In the genomic region with DNA sequence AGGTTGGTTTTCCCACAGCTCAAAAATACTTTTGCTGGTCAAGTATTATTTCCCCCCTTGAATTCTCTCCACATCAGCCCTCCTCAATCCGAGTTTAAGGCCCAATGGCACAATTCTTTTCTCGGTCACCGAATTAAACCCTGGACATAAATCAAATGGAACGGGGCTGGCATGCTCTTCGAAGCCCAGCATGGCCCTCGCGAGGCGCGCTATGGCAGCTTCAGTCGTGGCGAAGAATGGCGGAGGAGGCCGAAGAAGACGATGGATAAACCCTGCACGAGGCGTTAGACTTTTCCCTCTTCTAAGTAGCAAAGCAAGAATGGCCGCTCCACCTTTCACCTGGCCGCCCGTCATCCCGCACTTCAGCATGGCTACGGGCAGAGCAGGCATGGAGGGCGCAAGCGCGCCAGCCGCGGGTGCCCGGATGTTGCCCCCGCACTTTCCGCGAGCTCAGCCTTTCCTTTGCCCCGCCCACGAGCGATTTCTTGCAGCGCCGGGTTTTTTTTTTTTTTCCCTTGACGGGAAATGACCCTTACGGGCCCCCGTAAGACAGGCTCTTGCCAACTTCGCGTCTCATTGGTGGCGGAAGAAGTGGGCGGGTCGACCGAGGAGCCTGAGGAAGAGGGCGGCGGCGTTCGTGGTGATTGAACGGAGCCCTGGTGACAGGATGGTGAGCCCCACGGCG, we compare ENCODE assay signal across 8 mouse cellular contexts. TPM values are rescaled to one million over a fixed set of nuclear protein-coding genes. Genes with fewer than 3 reads are reported as not detected.
A peak's percentile ranks its signal among the peaks of the same experiment; 100 is the strongest.
DNase-seq lines count a peak whose midpoint lies in the region; ATAC-seq and TF ChIP-seq lines count a peak whose summit lies in the region.

A gene (minus strand): TSS at position 427 of the 685 bp plus-strand sequence.
A gene (plus strand): TSS at position 563 of the 685 bp plus-strand sequence.

- H3K4me1 ChIP-seq in bone marrow macrophage, adult 2 months (ENCODE audit: control insufficient read depth, insufficient read depth, low read length), result peaks cover 10% of the 10 kb centered on the region
- no peaks in the 10 kb centered on the region for H3K4me1 ChIP-seq in embryonic fibroblast, embryonic 13.5 days (ENCODE audit: control insufficient read depth, insufficient read depth, low read length)
- 0 out of 2 replicates have a peak, but pooled peaks cover 3% of the 10 kb centered on the region for H3K4me1 ChIP-seq in kidney, embryonic 14.5 days (ENCODE audit: control insufficient read depth, insufficient read depth, low read length)
- H3K4me1 ChIP-seq in limb, embryonic 15.5 days, result peaks cover 7% of the 10 kb centered on the region

- H3K9ac ChIP-seq in kidney, embryonic 14.5 days (ENCODE audit: low read depth, low read length), result peak within 1 kb of the TSS; percentile 86
- peak within 1 kb of the TSS; percentile 74 for H3K9ac ChIP-seq in limb, embryonic 15.5 days

- no peak for TF ChIP-seq CTCF in bone marrow macrophage, adult 2 months (IDR thresholded peaks at IDR 0.05; ENCODE audit: low read depth, low read length)
- no peak for TF ChIP-seq CTCF in embryonic fibroblast, embryonic 13.5 days (IDR thresholded peaks at IDR 0.05; ENCODE audit: borderline replicate concordance, insufficient read depth, low read length)

- WGBS in kidney, embryonic 14.5 days, result under 1% methylated on average over 51 of the region's 51 CpGs
- 1% methylated on average over 51 of the region's 51 CpGs for WGBS in limb, embryonic 15.5 days

- peak within 1 kb of the TSS; percentile 79 for H3K4me2 ChIP-seq in kidney, embryonic 14.5 days (replicated peaks; ENCODE audit: low read depth, low read length)
- H3K4me2 ChIP-seq in limb, embryonic 15.5 days, result peak within 1 kb of the TSS; percentile 82

- DNase-seq in A20 (ENCODE audit: low read depth, low spot score), result peak; percentile 100
- DNase-seq in heart, adult 9 months (ENCODE audit: low spot score in 2 of 2), result peak; percentile 96 to 97
- peak; percentile 88 to 94 for DNase-seq in monocyte, adult 2 months (ENCODE audit: low read depth in 1 of 2, low spot score in 2 of 2)
- DNase-seq in spleen, postnatal 36 days (ENCODE audit: low spot score in 2 of 2), result peak; percentile 97 to 99

- TF ChIP-seq POLR2A in bone marrow macrophage, adult 2 months (IDR thresholded peaks at IDR 0.05; ENCODE audit: borderline replicate concordance, low read depth, low read length), result no peak
- peak; percentile 85 for TF ChIP-seq POLR2A in embryonic fibroblast, embryonic 13.5 days (IDR thresholded peaks at IDR 0.05; ENCODE audit: low read depth, low read length)

- no peaks in the 10 kb centered on the region for H3K36me3 ChIP-seq in kidney, embryonic 14.5 days (ENCODE audit: control insufficient read depth, insufficient read depth, low read length)
- peaks cover 6% of the 10 kb centered on the region; the same call in 1 of the 2 replicates for H3K36me3 ChIP-seq in limb, embryonic 15.5 days

- H3K9me3 ChIP-seq in kidney, embryonic 14.5 days (ENCODE audit: control insufficient read depth, low read length), result no peaks in the 10 kb centered on the region
- no peaks in the 10 kb centered on the region for H3K9me3 ChIP-seq in limb, embryonic 15.5 days

- H3K4me3 ChIP-seq in bone marrow macrophage, adult 2 months (ENCODE audit: insufficient read depth, low read length), result peak within 1 kb of the TSS; percentile 69
- peak within 1 kb of the TSS; percentile 99 for H3K4me3 ChIP-seq in embryonic fibroblast, embryonic 13.5 days (ENCODE audit: insufficient read depth, low read length)
- H3K4me3 ChIP-seq in kidney, embryonic 14.5 days (ENCODE audit: low read length), result peak within 1 kb of the TSS; percentile 92
- H3K4me3 ChIP-seq in limb, embryonic 15.5 days, result peak within 1 kb of the TSS; percentile 95

- H3K27ac ChIP-seq in bone marrow macrophage, adult 2 months (ENCODE audit: insufficient read depth, low read depth, low read length), result peak within 1 kb of the TSS; percentile 66
- H3K27ac ChIP-seq in embryonic fibroblast, embryonic 13.5 days (ENCODE audit: insufficient read depth, low read length), result peak within 1 kb of the TSS; percentile 33
- peak within 1 kb of the TSS; percentile 73; the same call in 1 of the 2 replicates for H3K27ac ChIP-seq in kidney, embryonic 14.5 days (ENCODE audit: low read depth, low read length)
- H3K27ac ChIP-seq in limb, embryonic 15.5 days, result peak within 1 kb of the TSS; percentile 77

- no peaks in the 10 kb centered on the region for H3K27me3 ChIP-seq in kidney, embryonic 14.5 days (ENCODE audit: control insufficient read depth, insufficient read depth, low read length)
- no peaks in the 10 kb centered on the region for H3K27me3 ChIP-seq in limb, embryonic 15.5 days

- peak; percentile 94 for ATAC-seq in kidney, embryonic 14.5 days (ENCODE audit: low FRiP score, low TSS enrichment)
- ATAC-seq in limb, embryonic 15.5 days (ENCODE audit: insufficient number of reproducible peaks, low FRiP score, low TSS enrichment, low read depth), result peak; percentile 94

RNA-seq across cellular contexts. Expression of the first gene that starts in this region (rescaled TPM):
- polyA plus RNA-seq in bone marrow macrophage, adult 2 months (2012; ENCODE audit: insufficient read depth, insufficient read length, missing spikeins), result 1.9 and 2.6 TPM in 2 replicates
- polyA plus RNA-seq in embryonic fibroblast, embryonic 13.5 days (2011; ENCODE audit: insufficient read length, low read depth, missing spikeins), result 4.0 and 4.4 TPM in 2 replicates
- 11.4 and 12.2 TPM in 2 replicates for polyA plus RNA-seq in kidney, embryonic 14.5 days (2014; fragmentation: Nextera tagmentation; extraction: Ambion mirVana)
- polyA plus RNA-seq in limb, embryonic 15.5 days (2015; fragmentation: Nextera tagmentation; extraction: Ambion mirVana), result 10.9 and 11.5 TPM in 2 replicates

RNA-seq across cellular contexts. Expression of the second gene that starts in this region (rescaled TPM):
- 123 and 134 TPM in 2 replicates for polyA plus RNA-seq in bone marrow macrophage, adult 2 months (2012; ENCODE audit: insufficient read depth, insufficient read length, missing spikeins)
- polyA plus RNA-seq in embryonic fibroblast, embryonic 13.5 days (2011; ENCODE audit: insufficient read length, low read depth, missing spikeins), result 138 and 165 TPM in 2 replicates
- 224 and 236 TPM in 2 replicates for polyA plus RNA-seq in kidney, embryonic 14.5 days (2014; fragmentation: Nextera tagmentation; extraction: Ambion mirVana)
- 184 and 185 TPM in 2 replicates for polyA plus RNA-seq in limb, embryonic 15.5 days (2015; fragmentation: Nextera tagmentation; extraction: Ambion mirVana)

Comparison
In these comparisons a context has a peak if more than half of its experiments do, and no peak if none do; other contexts are left out.
1. Peak in every context shown above with its lines: DNase-seq, ATAC-seq, H3K4me3 ChIP-seq and H3K27ac ChIP-seq.